Mouse (Mus musculus): ENCODE data around the gene Ltbp4.

GRCm38 (mm10) chr7:27327500-27327899 is 10.0 kb downstream of the Ltbp4 start:
- TF ChIP-seq CTCF (IDR thresholded peaks at IDR 0.05; ENCODE audit: borderline replicate concordance, control insufficient read depth, extremely low read depth, insufficient read depth, low read length, poor library complexity), result no peak
- no peak for TF ChIP-seq POLR2A (IDR thresholded peaks at IDR 0.05; ENCODE audit: control insufficient read depth, extremely low read depth, insufficient read depth, low read length, poor library complexity)

Data from thymus, adult 2 months (tissue).